Mouse (Mus musculus) B cell, adult 62 days (primary cell): ENCODE results near the gene Slc2a3. TPM values are rescaled to one million over a fixed set of nuclear protein-coding genes. Genes with fewer than 3 reads are reported as not detected.

Experiments used
- total RNA-seq: library from RNA; stranded (reverse); gene quantifications from 4 replicates; pipeline ENCODE4 v1.2.4, GENCODE M21; 2023

The Slc2a3 gene
- total RNA-seq = 45.2 to 48.3 TPM (median 46.5 TPM) in 4 replicates

DNA sequence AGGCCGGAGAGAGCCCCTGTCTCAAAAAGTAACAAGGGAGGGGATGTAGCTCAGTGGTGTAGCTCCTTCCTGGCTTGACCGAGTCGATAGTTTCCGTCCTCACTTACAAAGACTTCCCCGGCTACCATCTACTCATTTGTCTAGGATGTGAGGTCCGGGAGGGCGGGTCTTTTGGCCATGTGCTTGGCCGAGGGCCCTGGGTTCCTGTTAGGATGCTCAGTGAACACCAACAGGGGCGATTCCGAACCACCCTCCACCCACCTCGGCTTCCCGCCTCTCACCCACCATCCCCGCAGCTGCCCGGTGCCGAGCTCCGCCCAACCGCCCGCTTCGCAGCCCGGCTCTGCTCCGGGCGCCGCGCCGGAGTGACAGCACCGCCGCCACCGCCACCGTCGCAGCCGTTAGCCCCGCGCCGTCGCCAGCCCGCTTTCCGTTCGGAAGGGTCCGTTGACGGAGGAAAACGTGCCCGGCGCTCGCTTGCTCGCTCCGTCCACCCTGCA is at the start of gene Slc2a3:
Gene Slc2a3, minus strand, starts transcription at position 340 of the 500 bp plus-strand sequence.

GRCm38 (mm10) chr6:122819306-122820070 is 18.0 kb upstream of the Slc2a3 start, which contains the start of gene Foxj2:
TSS of gene Foxj2 (plus strand) at chr6:122819914.

DNA sequence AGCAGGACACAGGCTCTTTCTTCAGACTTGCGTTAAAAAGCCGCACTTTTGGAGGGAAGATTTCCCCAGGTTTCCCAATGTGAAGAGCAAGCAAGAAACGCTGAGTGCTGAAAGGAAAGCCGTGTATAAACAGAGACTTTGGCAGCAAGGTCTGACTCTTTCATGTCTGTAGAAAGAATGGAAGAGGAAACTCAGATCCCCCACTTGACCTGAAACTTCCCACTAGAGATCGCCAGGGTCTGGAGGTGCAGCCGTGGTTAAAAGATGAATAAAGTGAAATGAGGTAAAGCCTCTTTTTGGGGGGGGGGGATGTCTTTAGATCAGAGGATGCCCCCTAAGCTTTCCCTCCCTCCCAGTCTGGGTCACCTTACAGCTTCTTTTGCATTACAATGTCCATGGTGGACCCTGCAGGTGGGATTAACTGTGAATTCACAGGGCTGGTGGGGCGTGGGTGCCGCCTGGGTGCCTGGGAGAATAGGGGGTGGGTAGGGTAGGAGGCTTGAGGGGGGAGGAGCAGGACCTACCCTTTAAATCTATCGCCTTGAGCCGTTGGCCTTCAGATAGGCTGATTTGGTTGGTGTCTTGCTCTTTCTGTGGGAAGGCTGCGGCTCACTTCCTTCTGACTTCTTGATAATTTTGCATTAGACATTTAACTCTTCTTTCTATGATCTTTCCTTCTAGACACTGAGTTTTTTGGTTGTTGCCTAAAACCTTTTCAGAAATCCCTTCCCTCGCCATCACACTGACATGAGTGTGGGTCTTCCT is 94.2 kb downstream of the Slc2a3 start, which contains the start of gene Nanog:
Gene Nanog, plus strand, starts transcription at position 454 of the 765 bp plus-strand sequence.

Other genes with a start within 250 kb of the Slc2a3 start
- 0.22 to 1.0 TPM (median 0.68 TPM) in 4 replicates for gene Aicda, start 247.8 kb downstream of the Slc2a3 start, total RNA-seq
- gene Apobec1, start 199.2 kb downstream of the Slc2a3 start, total RNA-seq = 69.3 to 92.7 TPM (median 75.8 TPM) in 4 replicates
- gene Gdf3, start 191.6 kb downstream of the Slc2a3 start, total RNA-seq = not detected in 4 replicates
- not detected in 4 replicates for gene Dppa3, start 175.2 kb downstream of the Slc2a3 start, total RNA-seq
- gene Nanog, start 94.2 kb downstream of the Slc2a3 start, total RNA-seq = not detected in 4 replicates
- gene Foxj2, start 18.3 kb upstream of the Slc2a3 start, total RNA-seq = 53.6 to 58.7 TPM (median 57.0 TPM) in 4 replicates
- gene C3ar1, start 54.5 kb upstream of the Slc2a3 start, total RNA-seq = not detected in 4 replicates
- gene Necap1, start 72.8 kb upstream of the Slc2a3 start, total RNA-seq = 98.1 to 106 TPM (median 104 TPM) in 4 replicates
- 0.47 to 1.5 TPM (median 1.2 TPM) in 4 replicates for gene Clec4a1, start 120.2 kb upstream of the Slc2a3 start, total RNA-seq
- gene Clec4a3, start 150.9 kb upstream of the Slc2a3 start, total RNA-seq = 2.6 to 6.2 TPM (median 5.0 TPM) in 4 replicates
- not detected in 4 replicates for gene Clec4a4, start 188.7 kb upstream of the Slc2a3 start, total RNA-seq
- gene Clec4b1, start 248.3 kb upstream of the Slc2a3 start, total RNA-seq = not detected in 4 replicates